Mouse (Mus musculus): ENCODE data around the gene Aak1. TPM values are rescaled to one million over a fixed set of nuclear protein-coding genes. Genes with fewer than 3 reads are reported as not detected.
A peak's percentile ranks its signal among the peaks of the same experiment; 100 is the strongest.
"Not testable (repeated sequence)": the region's sequence is repeated elsewhere in the genome, so short reads cannot be mapped to it uniquely, and the experiment has no call there.

The Aak1 gene
- total and polyA plus RNA-seq, 2 experiments from 2014 or later, result 41.8 to 79.2 TPM

DNA sequence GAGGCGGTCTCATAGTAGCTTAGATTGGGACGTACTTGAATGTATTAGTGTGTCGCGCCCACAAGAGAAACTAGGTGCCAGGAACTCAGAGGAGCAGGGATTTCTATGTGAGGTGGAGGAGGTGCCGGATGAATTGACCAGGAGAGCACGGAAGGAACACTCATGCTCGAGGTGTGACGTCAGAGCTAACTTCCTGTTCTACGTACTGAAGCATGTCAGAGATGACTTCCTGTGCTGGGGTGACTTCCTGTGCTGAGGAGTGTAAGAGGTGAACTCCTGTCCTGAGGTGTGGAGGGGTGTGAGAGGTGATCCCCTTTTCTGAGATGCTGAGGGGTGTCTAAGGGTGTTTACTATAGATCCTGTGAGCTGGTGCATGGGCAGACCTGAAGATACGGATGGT is 22.5 kb downstream of the Aak1 start:
- ATAC-seq (ENCODE audit: low FRiP score) (no peak), DNase-seq (ENCODE audit: low spot score) (no peak)
- TF ChIP-seq CTCF (IDR thresholded peaks at IDR 0.05), result no peak
- no peaks in the 10 kb centered on the region for H3K9me3 ChIP-seq (ENCODE audit: low read length)
- 95% methylated on average over 10 of the region's 10 CpGs for WGBS
- H3K27me3 ChIP-seq (ENCODE audit: insufficient read depth, low read length), result no peaks in the 10 kb centered on the region
- no peak overlapping the region for H3K4me3 ChIP-seq (ENCODE audit: low read depth, low read length)
- no peak overlapping the region for H3K4me2 ChIP-seq (ENCODE audit: low read depth, low read length, poor library complexity, severe bottlenecking)
- no peaks in the 10 kb centered on the region for H3K4me1 ChIP-seq (ENCODE audit: insufficient read depth, low read length)
- no peak overlapping the region for H3K9ac ChIP-seq (replicated peaks; ENCODE audit: low read length, poor library complexity, severe bottlenecking)
- no peaks in the 10 kb centered on the region for H3K36me3 ChIP-seq (ENCODE audit: insufficient read depth, low read length)
- H3K27ac ChIP-seq (ENCODE audit: low read depth, low read length), result no peak overlapping the region

DNA sequence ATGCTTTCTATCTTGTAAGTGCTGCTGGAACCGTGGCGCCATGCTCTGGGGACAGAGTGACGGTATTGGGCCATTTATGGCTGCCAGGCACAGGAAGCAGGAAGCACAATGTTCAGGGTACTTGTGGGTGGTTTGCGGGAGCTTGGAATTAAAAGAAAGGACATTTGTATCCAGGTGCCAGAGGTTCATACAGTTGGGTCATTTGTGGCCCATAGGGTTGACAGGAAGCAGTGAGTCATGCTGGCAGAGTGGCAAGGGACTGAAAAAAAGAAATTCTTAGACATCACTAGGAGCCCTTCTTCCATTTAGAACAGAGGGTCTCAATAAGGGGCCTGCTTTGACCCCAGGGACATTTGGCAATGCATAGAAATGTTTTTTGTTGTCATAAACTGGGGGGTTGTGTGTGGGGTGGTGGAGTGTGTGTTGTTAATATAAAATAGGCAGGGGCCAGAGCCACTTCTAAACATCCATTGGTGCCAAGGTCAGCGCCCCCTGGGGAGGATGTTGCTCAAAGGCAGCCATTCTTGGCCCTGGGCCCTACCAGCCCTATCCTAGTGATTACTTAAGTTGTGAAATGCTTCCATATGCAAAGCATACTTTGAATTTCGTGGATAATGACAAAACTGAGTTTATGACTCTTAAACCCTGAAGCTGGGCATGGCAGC is 25.5 kb downstream of the Aak1 start:
- DNase-seq (ENCODE audit: low spot score), result peak; percentile 17

DNA sequence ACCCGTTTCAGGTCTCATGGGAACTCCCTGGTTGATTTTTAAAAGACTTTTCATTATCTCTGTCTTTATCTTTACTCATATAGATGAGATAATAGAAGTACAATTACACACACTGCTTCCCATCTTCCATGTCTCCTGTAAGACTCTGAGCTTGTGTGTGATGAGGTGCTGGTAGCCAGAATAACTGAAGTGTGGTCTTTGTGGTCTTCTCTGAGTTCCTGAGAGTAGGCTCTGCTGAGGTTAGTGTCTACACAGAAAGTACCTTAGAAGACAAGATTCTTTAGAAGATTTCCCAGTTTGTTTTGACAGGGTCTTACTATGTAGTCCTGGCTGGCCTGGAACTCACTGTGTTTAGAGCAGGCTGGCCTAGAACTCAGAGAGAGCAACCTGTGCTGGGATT is 27.1 kb downstream of the Aak1 start:
- TF ChIP-seq CTCF (IDR thresholded peaks at IDR 0.05), result no peak
- Histone ChIP-seq H3K4me2 (ENCODE audit: low read depth, low read length, poor library complexity, severe bottlenecking) (no peak overlapping the region), H3K36me3 (ENCODE audit: insufficient read depth, low read length) (no peaks in the 10 kb centered on the region), H3K9ac (replicated peaks; ENCODE audit: low read length, poor library complexity, severe bottlenecking) (no peak overlapping the region), H3K27me3 (ENCODE audit: insufficient read depth, low read length) (no peaks in the 10 kb centered on the region), H3K9me3 (ENCODE audit: low read length) (no peaks in the 10 kb centered on the region), H3K27ac (ENCODE audit: low read depth, low read length) (no peak overlapping the region), H3K4me3 (ENCODE audit: low read depth, low read length) (no peak overlapping the region), H3K4me1 (ENCODE audit: insufficient read depth, low read length) (no peaks in the 10 kb centered on the region)
- DNase-seq (ENCODE audit: low spot score) (no peak), ATAC-seq (ENCODE audit: low FRiP score) (no peak)
- 21% methylated on average over 1 of the region's 1 CpGs for WGBS

More for the DNA sequence above, 25.5 kb downstream of the Aak1 start:
- no peaks in the 10 kb centered on the region for H3K4me1 ChIP-seq (ENCODE audit: insufficient read depth, low read length)
- H3K4me2 ChIP-seq (ENCODE audit: low read depth, low read length, poor library complexity, severe bottlenecking), result no peak overlapping the region
- no peak for ATAC-seq (ENCODE audit: low FRiP score)
- no peak overlapping the region for H3K27ac ChIP-seq (ENCODE audit: low read depth, low read length)
- WGBS, result 88% methylated on average over 6 of the region's 6 CpGs
- no peaks in the 10 kb centered on the region for H3K27me3 ChIP-seq (ENCODE audit: insufficient read depth, low read length)
- H3K36me3 ChIP-seq (ENCODE audit: insufficient read depth, low read length), result no peaks in the 10 kb centered on the region
- H3K9me3 ChIP-seq (ENCODE audit: low read length), result no peaks in the 10 kb centered on the region
- no peak overlapping the region for H3K9ac ChIP-seq (replicated peaks; ENCODE audit: low read length, poor library complexity, severe bottlenecking)
- H3K4me3 ChIP-seq (ENCODE audit: low read depth, low read length), result no peak overlapping the region
- no peak for TF ChIP-seq CTCF (IDR thresholded peaks at IDR 0.05)

DNA sequence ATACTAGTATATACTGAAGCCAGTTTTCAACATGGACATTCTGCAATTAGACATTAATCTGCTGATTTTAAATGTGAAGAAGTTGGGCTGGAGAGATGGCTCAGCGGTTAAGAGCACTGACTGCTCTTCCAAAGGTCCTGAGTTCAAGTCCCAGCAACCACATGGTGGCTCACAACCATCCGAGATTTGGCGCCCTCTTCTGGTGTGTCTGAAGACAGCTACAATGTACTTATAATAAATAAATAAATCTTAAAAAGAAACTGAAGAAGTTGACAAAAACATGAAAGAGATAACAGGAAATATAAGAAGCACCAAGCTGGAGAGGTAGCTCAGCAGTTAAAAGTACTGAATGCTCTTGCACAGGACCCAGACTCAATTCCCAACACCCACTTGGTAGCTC is 29.3 kb downstream of the Aak1 start:
- 87% methylated on average over 3 of the region's 3 CpGs for WGBS
- DNase-seq (ENCODE audit: low spot score); H3K27me3 ChIP-seq (ENCODE audit: insufficient read depth, low read length); H3K4me2 ChIP-seq (ENCODE audit: low read depth, low read length, poor library complexity, severe bottlenecking); H3K36me3 ChIP-seq (ENCODE audit: insufficient read depth, low read length); H3K9me3 ChIP-seq (ENCODE audit: low read length); H3K4me3 ChIP-seq (ENCODE audit: low read depth, low read length); H3K4me1 ChIP-seq (ENCODE audit: insufficient read depth, low read length); H3K27ac ChIP-seq (ENCODE audit: low read depth, low read length); H3K9ac ChIP-seq (replicated peaks; ENCODE audit: low read length, poor library complexity, severe bottlenecking); ATAC-seq (ENCODE audit: low FRiP score): not testable (repeated sequence)

DNA sequence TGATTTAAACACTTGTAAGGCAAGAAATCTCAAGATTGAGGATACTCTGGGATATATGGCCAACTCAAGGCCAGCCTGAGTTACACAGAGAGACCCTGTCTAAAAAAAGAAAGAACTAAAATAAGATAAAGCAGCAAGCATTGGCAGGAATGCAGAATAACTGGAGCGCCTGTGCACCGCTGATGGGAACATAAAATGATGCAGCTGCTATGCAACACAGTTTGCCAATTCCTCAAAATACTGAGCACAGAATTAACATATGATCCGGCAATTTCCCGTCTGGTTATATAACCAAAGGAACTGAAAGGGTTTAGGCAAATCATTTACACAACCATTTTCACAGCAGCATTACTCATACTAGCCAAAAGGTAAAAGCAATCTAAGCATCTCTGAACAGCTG is 30.0 kb downstream of the Aak1 start:
- Histone ChIP-seq H3K4me3 (ENCODE audit: low read depth, low read length) (no peak overlapping the region), H3K9ac (replicated peaks; ENCODE audit: low read length, poor library complexity, severe bottlenecking) (no peak overlapping the region), H3K4me1 (ENCODE audit: insufficient read depth, low read length) (no peaks in the 10 kb centered on the region), H3K36me3 (ENCODE audit: insufficient read depth, low read length) (no peaks in the 10 kb centered on the region), H3K9me3 (ENCODE audit: low read length) (no peaks in the 10 kb centered on the region), H3K27ac (ENCODE audit: low read depth, low read length) (no peak overlapping the region), H3K27me3 (ENCODE audit: insufficient read depth, low read length) (no peaks in the 10 kb centered on the region), H3K4me2 (ENCODE audit: low read depth, low read length, poor library complexity, severe bottlenecking) (no peak overlapping the region)
- WGBS, result 80% methylated on average over 4 of the region's 4 CpGs
- ATAC-seq (ENCODE audit: low FRiP score), result no peak
- no peak for TF ChIP-seq CTCF (IDR thresholded peaks at IDR 0.05)
- DNase-seq (ENCODE audit: low spot score), result peak; percentile 21

DNA sequence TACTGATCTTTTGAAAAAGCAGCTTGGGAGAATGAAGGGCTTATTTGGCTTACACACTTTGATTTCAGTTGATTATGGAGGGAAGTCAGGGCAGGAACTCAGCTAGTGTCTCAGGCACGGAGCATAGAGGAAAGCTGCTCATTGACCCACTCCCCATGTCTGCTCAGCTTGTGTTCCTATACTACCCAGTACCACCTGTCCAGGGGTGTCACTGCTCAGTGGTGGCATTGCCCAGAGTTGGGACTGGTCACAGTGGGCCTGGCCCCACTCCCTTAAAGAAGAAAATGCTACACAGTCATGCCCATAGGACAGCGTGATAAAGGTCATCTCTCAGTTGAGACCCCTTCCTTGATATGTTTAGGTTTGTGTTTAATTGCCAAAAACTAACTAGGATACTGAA is 34.9 kb downstream of the Aak1 start:
- Histone ChIP-seq H3K27me3 (ENCODE audit: insufficient read depth, low read length) (no peaks in the 10 kb centered on the region), H3K4me1 (ENCODE audit: insufficient read depth, low read length) (peaks cover 5% of the 10 kb centered on the region), H3K4me2 (ENCODE audit: low read depth, low read length, poor library complexity, severe bottlenecking) (no peak overlapping the region), H3K36me3 (ENCODE audit: insufficient read depth, low read length) (no peaks in the 10 kb centered on the region), H3K27ac (ENCODE audit: low read depth, low read length) (no peak overlapping the region), H3K9me3 (ENCODE audit: low read length) (no peaks in the 10 kb centered on the region), H3K9ac (replicated peaks; ENCODE audit: low read length, poor library complexity, severe bottlenecking) (no peak overlapping the region), H3K4me3 (ENCODE audit: low read depth, low read length) (no peak overlapping the region)
- ATAC-seq (ENCODE audit: low FRiP score) (no peak), DNase-seq (ENCODE audit: low spot score) (no peak)
- WGBS, result 93% methylated on average over 2 of the region's 2 CpGs
- TF ChIP-seq CTCF (IDR thresholded peaks at IDR 0.05), result no peak
